Mouse (Mus musculus) neural tube, embryonic 14.5 days (tissue): ENCODE results near the gene Gba. TPM values are rescaled to one million over a fixed set of nuclear protein-coding genes. Genes with fewer than 3 reads are reported as not detected.
A peak's percentile ranks its signal among the peaks of the same experiment; 100 is the strongest.

Source experiments
- ATAC-seq: fragments of 200-750 bp; cut with Nextera tagmentation; 2 replicates; pipeline ENCODE4 v1.8.0; 2017; ENCODE audit warnings: low read depth, mild to moderate bottlenecking, moderate TSS enrichment, moderate library complexity
- H3K27ac ChIP-seq: fragments of 300-500 bp; sonication (generic); 2 replicates; pipeline ENCODE4 v1.5.1; 2014; ENCODE audit warnings: low read depth, mild to moderate bottlenecking, control low read depth, low read length, moderate library complexity, mixed read lengths
- H3K27me3 ChIP-seq: fragments of 300-500 bp; sonication (generic); 2 replicates; pipeline ENCODE4 v1.6.1; 2014; ENCODE audit warnings: low read length; ENCODE audit not compliant: control insufficient read depth, insufficient read depth
- H3K36me3 ChIP-seq: fragments of 300-500 bp; sonication (generic); 2 replicates; pipeline ENCODE4 v1.6.1; 2014; ENCODE audit warnings: low read length, mixed read lengths; ENCODE audit not compliant: control insufficient read depth, insufficient read depth
- H3K4me1 ChIP-seq: fragments of 300-500 bp; sonication (generic); 2 replicates; pipeline ENCODE4 v1.6.1; 2014; ENCODE audit warnings: low read length; ENCODE audit not compliant: control insufficient read depth, insufficient read depth
- H3K4me2 ChIP-seq: fragments of 300-500 bp; sonication (generic); 2 replicates; pipeline ENCODE4 v1.6.1; 2014; ENCODE audit warnings: mild to moderate bottlenecking, low read depth, low read length, control low read depth
- H3K4me3 ChIP-seq: fragments of 300-500 bp; sonication (generic); 2 replicates; pipeline ENCODE4 v1.5.1; 2014; ENCODE audit warnings: low read depth, low read length, control low read depth, mixed read lengths
- H3K9ac ChIP-seq: fragments of 300-500 bp; sonication (generic); replicated peaks from 2 replicates; pipeline ENCODE4 v1.6.1; 2014; ENCODE audit warnings: low read depth, mild to moderate bottlenecking, control low read depth, low read length, mixed read lengths
- H3K9me3 ChIP-seq: fragments of 300-500 bp; sonication (generic); 2 replicates; pipeline ENCODE4 v1.6.1; 2016; ENCODE audit warnings: low read length; ENCODE audit not compliant: control insufficient read depth
- WGBS: fragments of 180-500 bp; shearing (Covaris S2); extraction: QIAGEN DNeasy Blood & Tissue Kit; methylation state at CpG from one replicate; pipeline ENCODE4 v1.1.7; 2014; 5-methylcytosine and 5-hydroxymethylcytosine counted together
- polyA plus RNA-seq: library from polyadenylated mRNA; unstranded; fragments of >200 nt; fragmentation: Nextera tagmentation; extraction: Ambion mirVana; gene quantifications from 2 replicates; pipeline ENCODE4 v1.2.1, GENCODE M21; 2014

Gene Gba
- polyA plus RNA-seq, 1 experiment from 2014 or later = 41.5 TPM

- Histone ChIP-seq H3K36me3 (no peaks in the 10 kb centered on the region), H3K4me2 (peak overlapping the region; percentile 57), H3K27ac (peak overlapping the region; percentile 83), H3K9ac (peak overlapping the region; percentile 63), H3K9me3 (no peaks in the 10 kb centered on the region), H3K27me3 (no peaks in the 10 kb centered on the region), H3K4me1 (peaks cover 32% of the 10 kb centered on the region), H3K4me3 (peak overlapping the region; percentile 40)
- WGBS = 3% methylated on average over 41 of the region's 41 CpGs
- ATAC-seq = peak; percentile 78
These were observed 24.8 kb downstream of the Gba start for GRCm38 (mm10) chr3:89227307-89228179.

GRCm38 (mm10) chr3:89228180-89228549 lies 25.4 kb downstream of the Gba start:
- Histone ChIP-seq H3K4me1 (peaks cover 32% of the 10 kb centered on the region), H3K27ac (peak overlapping the region; percentile 70), H3K36me3 (no peaks in the 10 kb centered on the region), H3K27me3 (no peaks in the 10 kb centered on the region), H3K4me3 (peak overlapping the region; percentile 40), H3K9me3 (no peaks in the 10 kb centered on the region), H3K9ac (peak overlapping the region; percentile 21; the same call in 1 of the 2 replicates), H3K4me2 (peak overlapping the region; percentile 57)
- WGBS = under 1% methylated on average over 18 of the region's 20 CpGs
- peak; percentile 33; the same call in 1 of the 2 replicates for ATAC-seq

- WGBS = 32% methylated on average over 10 of the region's 10 CpGs
- Histone ChIP-seq H3K36me3 (peaks cover 4% of the 10 kb centered on the region), H3K4me2 (peak within 1 kb of the TSS; percentile 57), H3K9ac (peak within 1 kb of the TSS; percentile 21; the same call in 1 of the 2 replicates), H3K9me3 (no peaks in the 10 kb centered on the region), H3K27me3 (no peaks in the 10 kb centered on the region), H3K27ac (peak within 1 kb of the TSS; percentile 70), H3K4me3 (peak within 1 kb of the TSS; percentile 40), H3K4me1 (peaks cover 30% of the 10 kb centered on the region)
- ATAC-seq = no peak
These were observed 26.1 kb downstream of the Gba start, which contains the start of gene Muc1 for GRCm38 (mm10) chr3:89228836-89229235. Gene Muc1, plus strand, starts transcription at chr3:89229057.

GRCm38 (mm10) chr3:89229276-89229675 lies 26.5 kb downstream of the Gba start:
- ATAC-seq = no peak
- H3K36me3 ChIP-seq = peaks cover 8% of the 10 kb centered on the region
- H3K4me1 ChIP-seq = peaks cover 30% of the 10 kb centered on the region
- no peak overlapping the region for H3K9ac ChIP-seq
- no peak overlapping the region for H3K27ac ChIP-seq
- H3K4me3 ChIP-seq = no peak overlapping the region
- H3K27me3 ChIP-seq = no peaks in the 10 kb centered on the region
- H3K4me2 ChIP-seq = no peak overlapping the region
- 55% methylated on average over 4 of the region's 4 CpGs for WGBS
- no peaks in the 10 kb centered on the region for H3K9me3 ChIP-seq

- Histone ChIP-seq H3K36me3 (peaks cover 21% of the 10 kb centered on the region), H3K9me3 (no peaks in the 10 kb centered on the region), H3K27me3 (no peaks in the 10 kb centered on the region), H3K4me3 (no peak overlapping the region), H3K4me1 (peaks cover 23% of the 10 kb centered on the region), H3K27ac (no peak overlapping the region), H3K9ac (no peak overlapping the region), H3K4me2 (no peak overlapping the region)
- WGBS = 95% methylated on average over 2 of the region's 2 CpGs
- no peak for ATAC-seq
These were observed 27.8 kb downstream of the Gba start for GRCm38 (mm10) chr3:89230561-89230960.

GRCm38 (mm10) chr3:89231345-89231744 lies 28.6 kb downstream of the Gba start:
- H3K27ac ChIP-seq = no peak overlapping the region
- ATAC-seq = no peak
- H3K9me3 ChIP-seq = no peaks in the 10 kb centered on the region

GRCm38 (mm10) chr3:89231772-89232275 lies 29.1 kb downstream of the Gba start:
- Histone ChIP-seq H3K27ac (no peak overlapping the region), H3K9ac (no peak overlapping the region), H3K9me3 (no peaks in the 10 kb centered on the region), H3K4me3 (no peak overlapping the region), H3K4me2 (no peak overlapping the region), H3K4me1 (peaks cover 12% of the 10 kb centered on the region; the same call in 1 of the 2 replicates), H3K36me3 (peaks cover 30% of the 10 kb centered on the region), H3K27me3 (no peaks in the 10 kb centered on the region)
- 81% methylated on average over 16 of the region's 16 CpGs for WGBS
- ATAC-seq = no peak

More at GRCm38 (mm10) chr3:89231345-89231744, 28.6 kb downstream of the Gba start:
- Histone ChIP-seq H3K4me2 (no peak overlapping the region), H3K36me3 (peaks cover 25% of the 10 kb centered on the region), H3K9ac (no peak overlapping the region), H3K27me3 (no peaks in the 10 kb centered on the region), H3K4me1 (peaks cover 16% of the 10 kb centered on the region; the same call in 1 of the 2 replicates), H3K4me3 (no peak overlapping the region)
- 83% methylated on average over 7 of the region's 7 CpGs for WGBS

GRCm38 (mm10) chr3:89232614-89233013 lies 29.9 kb downstream of the Gba start:
- no peaks in the 10 kb centered on the region for H3K27me3 ChIP-seq
- H3K4me3 ChIP-seq = no peak overlapping the region
- H3K27ac ChIP-seq = no peak overlapping the region
- no peaks in the 10 kb centered on the region for H3K9me3 ChIP-seq
- ATAC-seq = no peak
- H3K4me2 ChIP-seq = no peak overlapping the region
- H3K36me3 ChIP-seq = peaks cover 37% of the 10 kb centered on the region
- H3K4me1 ChIP-seq = peaks cover 4% of the 10 kb centered on the region; the same call in 1 of the 2 replicates
- WGBS = 67% methylated on average over 6 of the region's 6 CpGs
- no peak overlapping the region for H3K9ac ChIP-seq

GRCm38 (mm10) chr3:89233562-89234110 lies 30.9 kb downstream of the Gba start:
- no peak overlapping the region for H3K4me2 ChIP-seq
- H3K27ac ChIP-seq = no peak overlapping the region
- H3K9ac ChIP-seq = no peak overlapping the region
- no peak for ATAC-seq
- peaks cover 47% of the 10 kb centered on the region for H3K36me3 ChIP-seq
- H3K9me3 ChIP-seq = no peaks in the 10 kb centered on the region
- 86% methylated on average over 14 of the region's 14 CpGs for WGBS
- H3K4me1 ChIP-seq = no peaks in the 10 kb centered on the region
- no peak overlapping the region for H3K4me3 ChIP-seq
- no peaks in the 10 kb centered on the region for H3K27me3 ChIP-seq
